Mouse (Mus musculus): Measurements from ENCODE around the gene Brpf3. TPM values are rescaled to one million over a fixed set of nuclear protein-coding genes. Genes with fewer than 3 reads are reported as not detected.

Brpf3 gene
- polyA plus RNA-seq, 1 experiment from 2014 or later = 44.4 TPM

DNA sequence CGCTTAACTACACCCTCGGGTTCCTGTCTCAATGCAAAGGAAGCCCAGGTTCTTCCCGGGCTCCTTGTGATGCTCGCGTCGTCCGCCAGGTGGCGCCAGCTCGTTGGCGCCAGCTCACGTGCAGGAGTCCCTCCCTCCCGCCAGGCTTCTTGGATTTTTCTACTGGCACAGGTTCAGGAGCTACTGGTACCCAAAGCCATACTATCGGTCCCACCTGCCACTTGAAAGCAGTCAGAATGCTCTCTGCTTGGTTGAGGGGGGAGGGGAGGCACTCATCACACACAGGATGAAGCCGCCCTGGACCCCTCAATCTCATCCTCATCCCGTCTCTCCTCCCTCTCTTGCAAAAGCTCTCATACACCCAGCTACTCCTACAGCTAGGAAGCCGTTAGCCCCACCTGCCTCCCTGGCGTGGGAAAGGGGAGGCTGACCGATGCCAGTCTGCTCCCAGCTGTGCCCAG, 79.1 kb downstream of the Brpf3 start:
- Histone ChIP-seq H3K9me3 (ENCODE audit: control insufficient read depth) (no peaks in the 10 kb centered on the region), H3K4me1 (replicated peaks; ENCODE audit: control insufficient read depth, insufficient read depth, low read length) (no peaks in the 10 kb centered on the region), H3K36me3 (ENCODE audit: control insufficient read depth, insufficient read depth) (no peaks in the 10 kb centered on the region), H3K27me3 (replicated peaks; ENCODE audit: control insufficient read depth, insufficient read depth, low read length) (no peaks in the 10 kb centered on the region), H3K4me3 (ENCODE audit: low read depth, low read length) (no peak overlapping the region), H3K9ac (ENCODE audit: low read depth, low read length) (no peak overlapping the region), H3K4me2 (replicated peaks; ENCODE audit: low read depth) (no peak overlapping the region), H3K27ac (ENCODE audit: low read depth, low read length) (no peak overlapping the region)
- TF ChIP-seq CTCF (IDR thresholded peaks at IDR 0.05; ENCODE audit: low read depth) = peak; percentile 96
- WGBS = 7% methylated on average over 18 of the region's 18 CpGs
- ATAC-seq = 0 out of 2 replicates have a peak, but pooled peaks have one; percentile 2

DNA sequence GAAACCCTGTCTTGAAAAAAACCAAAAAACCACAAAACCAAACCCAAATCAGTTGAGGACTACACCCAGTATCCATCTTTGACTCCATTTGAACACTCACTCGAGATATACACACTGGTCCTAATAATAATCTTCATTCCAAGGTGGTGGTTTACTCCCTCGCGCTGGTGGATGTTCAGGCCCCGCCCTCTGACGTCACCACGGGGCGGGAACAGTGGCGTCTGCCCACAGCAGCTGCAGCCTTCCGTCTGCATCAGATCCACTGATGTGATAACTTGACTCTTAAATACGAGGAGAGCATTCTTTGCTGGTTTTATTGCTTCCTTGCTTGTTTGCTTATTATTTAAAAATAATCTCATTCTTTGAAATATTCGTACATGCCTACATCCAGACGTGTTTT, 81.4 kb downstream of the Brpf3 start:
- no peak; the same call in 1 of the 2 replicates for ATAC-seq
- H3K36me3 ChIP-seq (ENCODE audit: control insufficient read depth, insufficient read depth) = no peaks in the 10 kb centered on the region
- H3K27ac ChIP-seq (ENCODE audit: low read depth, low read length) = no peak overlapping the region
- H3K9me3 ChIP-seq (ENCODE audit: control insufficient read depth) = no peaks in the 10 kb centered on the region
- no peaks in the 10 kb centered on the region for H3K4me1 ChIP-seq (replicated peaks; ENCODE audit: control insufficient read depth, insufficient read depth, low read length)
- peak overlapping the region; percentile 30; the same call in 1 of the 2 replicates for H3K4me2 ChIP-seq (replicated peaks; ENCODE audit: low read depth)
- WGBS = 2% methylated on average over 12 of the region's 12 CpGs
- no peak for TF ChIP-seq CTCF (IDR thresholded peaks at IDR 0.05; ENCODE audit: low read depth)
- no peaks in the 10 kb centered on the region for H3K27me3 ChIP-seq (replicated peaks; ENCODE audit: control insufficient read depth, insufficient read depth, low read length)
- no peak overlapping the region for H3K9ac ChIP-seq (ENCODE audit: low read depth, low read length)
- H3K4me3 ChIP-seq (ENCODE audit: low read depth, low read length) = no peak overlapping the region

DNA sequence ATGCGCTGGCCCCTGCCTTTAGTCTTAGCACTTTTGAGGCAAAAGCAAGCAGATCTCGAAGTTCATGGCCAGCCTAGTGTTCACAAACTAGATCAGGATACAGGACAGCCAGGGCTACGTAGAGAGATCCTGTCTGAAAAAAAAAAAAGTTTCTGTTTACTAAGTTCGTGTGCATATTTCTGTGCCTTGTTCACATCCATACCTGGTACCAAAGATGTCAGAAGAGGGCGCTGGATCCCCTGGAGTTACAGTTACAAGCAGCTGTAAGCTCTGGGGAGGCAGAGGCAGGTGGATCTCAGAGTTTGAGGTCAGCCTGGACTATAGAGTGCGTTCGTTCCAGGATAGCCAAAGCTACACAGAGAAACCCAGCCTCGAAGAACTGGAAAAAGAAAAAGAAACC, 81.9 kb downstream of the Brpf3 start:
- peak; percentile 53 for TF ChIP-seq CTCF (IDR thresholded peaks at IDR 0.05; ENCODE audit: low read depth)
- H3K4me2 ChIP-seq (replicated peaks; ENCODE audit: low read depth) = no peak overlapping the region
- H3K36me3 ChIP-seq (ENCODE audit: control insufficient read depth, insufficient read depth) = no peaks in the 10 kb centered on the region
- H3K4me1 ChIP-seq (replicated peaks; ENCODE audit: control insufficient read depth, insufficient read depth, low read length) = no peaks in the 10 kb centered on the region
- ATAC-seq = no peak
- no peak overlapping the region for H3K27ac ChIP-seq (ENCODE audit: low read depth, low read length)
- 54% methylated on average over 8 of the region's 8 CpGs for WGBS
- no peaks in the 10 kb centered on the region for H3K27me3 ChIP-seq (replicated peaks; ENCODE audit: control insufficient read depth, insufficient read depth, low read length)
- no peak overlapping the region for H3K4me3 ChIP-seq (ENCODE audit: low read depth, low read length)
- no peaks in the 10 kb centered on the region for H3K9me3 ChIP-seq (ENCODE audit: control insufficient read depth)
- no peak overlapping the region for H3K9ac ChIP-seq (ENCODE audit: low read depth, low read length)

DNA sequence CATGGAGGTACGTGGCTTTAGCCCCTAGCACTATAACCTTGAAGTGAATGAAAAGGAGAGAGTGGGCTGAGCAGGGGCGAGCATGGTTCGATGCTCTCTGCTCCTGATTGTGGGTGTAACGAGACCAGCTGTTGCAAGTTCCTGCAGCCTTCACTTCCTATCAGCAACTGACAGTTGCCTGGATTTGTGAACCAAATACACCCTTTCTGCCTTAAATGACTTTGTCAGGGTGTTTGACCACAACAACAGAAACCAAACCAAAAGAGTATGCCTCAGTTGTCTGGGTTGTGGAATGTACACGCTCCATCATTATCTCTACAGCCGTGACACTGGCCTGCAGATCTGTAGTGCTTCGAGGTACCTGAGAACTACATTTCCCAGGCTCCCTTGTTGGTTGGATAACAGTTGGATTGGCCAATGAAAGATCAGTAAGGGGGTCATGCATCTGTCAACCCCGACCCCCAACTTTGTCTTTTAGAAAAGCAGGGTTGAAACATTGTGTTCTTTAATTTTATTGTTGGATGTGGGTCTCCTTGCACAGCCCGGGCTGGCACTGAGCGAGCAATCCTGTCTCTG, 83.1 kb downstream of the Brpf3 start:
- Histone ChIP-seq H3K36me3 (ENCODE audit: control insufficient read depth, insufficient read depth) (no peaks in the 10 kb centered on the region), H3K4me1 (replicated peaks; ENCODE audit: control insufficient read depth, insufficient read depth, low read length) (no peaks in the 10 kb centered on the region), H3K4me3 (ENCODE audit: low read depth, low read length) (no peak overlapping the region), H3K27ac (ENCODE audit: low read depth, low read length) (no peak overlapping the region), H3K9ac (ENCODE audit: low read depth, low read length) (no peak overlapping the region), H3K4me2 (replicated peaks; ENCODE audit: low read depth) (no peak overlapping the region), H3K27me3 (replicated peaks; ENCODE audit: control insufficient read depth, insufficient read depth, low read length) (no peaks in the 10 kb centered on the region), H3K9me3 (ENCODE audit: control insufficient read depth) (no peaks in the 10 kb centered on the region)
- no peak for ATAC-seq
- WGBS = 71% methylated on average over 10 of the region's 10 CpGs
- TF ChIP-seq CTCF (IDR thresholded peaks at IDR 0.05; ENCODE audit: low read depth) = no peak

DNA sequence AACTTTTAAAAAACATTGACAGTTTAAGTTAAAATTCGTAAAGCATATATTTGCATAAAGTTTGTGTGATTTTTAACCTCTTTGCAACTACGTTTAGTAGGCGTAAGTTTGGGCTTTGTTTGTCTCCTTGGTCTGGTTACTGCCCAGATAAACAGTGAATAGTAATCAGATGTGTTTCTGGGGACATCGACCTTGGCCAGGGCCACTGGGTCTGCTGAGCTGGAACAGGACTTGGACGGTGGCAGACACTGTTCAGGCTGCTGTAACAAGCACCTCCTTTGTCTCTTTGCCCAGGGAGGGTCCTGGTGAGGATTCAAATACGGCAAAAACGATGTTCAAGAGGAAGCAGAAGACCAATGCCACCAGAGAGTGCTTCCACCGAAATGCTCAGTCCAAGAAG, 84.3 kb downstream of the Brpf3 start:
- WGBS = 84% methylated on average over 8 of the region's 8 CpGs
- no peaks in the 10 kb centered on the region for H3K36me3 ChIP-seq (ENCODE audit: control insufficient read depth, insufficient read depth)
- no peak overlapping the region for H3K4me2 ChIP-seq (replicated peaks; ENCODE audit: low read depth)
- H3K9ac ChIP-seq (ENCODE audit: low read depth, low read length) = no peak overlapping the region
- no peaks in the 10 kb centered on the region for H3K27me3 ChIP-seq (replicated peaks; ENCODE audit: control insufficient read depth, insufficient read depth, low read length)
- TF ChIP-seq CTCF (IDR thresholded peaks at IDR 0.05; ENCODE audit: low read depth) = no peak
- no peak overlapping the region for H3K4me3 ChIP-seq (ENCODE audit: low read depth, low read length)
- ATAC-seq = no peak
- no peaks in the 10 kb centered on the region for H3K9me3 ChIP-seq (ENCODE audit: control insufficient read depth)
- H3K27ac ChIP-seq (ENCODE audit: low read depth, low read length) = no peak overlapping the region
- H3K4me1 ChIP-seq (replicated peaks; ENCODE audit: control insufficient read depth, insufficient read depth, low read length) = no peaks in the 10 kb centered on the region

DNA sequence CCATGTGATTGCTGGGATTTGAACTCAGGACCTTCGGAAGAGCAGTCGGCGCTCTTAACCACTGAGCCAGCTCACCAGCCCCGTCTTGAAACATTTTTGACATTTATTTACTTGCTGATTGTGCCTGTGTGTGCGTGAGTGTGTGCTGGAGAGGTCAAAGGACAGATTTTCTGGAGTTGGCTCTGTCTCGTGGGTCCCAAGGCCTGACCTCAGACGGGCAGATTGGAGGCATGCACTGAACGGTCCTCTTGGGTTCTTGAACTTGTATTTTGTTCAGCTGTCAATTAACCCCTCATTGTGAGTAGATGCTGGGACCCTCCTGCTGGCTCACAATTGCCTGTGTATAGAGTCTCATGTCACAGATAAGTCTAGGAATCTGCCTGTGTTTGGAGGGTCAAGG, 85.4 kb downstream of the Brpf3 start:
- no peaks in the 10 kb centered on the region for H3K9me3 ChIP-seq (ENCODE audit: control insufficient read depth)
- 75% methylated on average over 8 of the region's 8 CpGs for WGBS
- no peak for ATAC-seq
- H3K4me1 ChIP-seq (replicated peaks; ENCODE audit: control insufficient read depth, insufficient read depth, low read length) = no peaks in the 10 kb centered on the region
- no peak overlapping the region for H3K27ac ChIP-seq (ENCODE audit: low read depth, low read length)
- H3K4me2 ChIP-seq (replicated peaks; ENCODE audit: low read depth) = no peak overlapping the region
- H3K9ac ChIP-seq (ENCODE audit: low read depth, low read length) = no peak overlapping the region
- no peaks in the 10 kb centered on the region for H3K36me3 ChIP-seq (ENCODE audit: control insufficient read depth, insufficient read depth)
- no peak overlapping the region for H3K4me3 ChIP-seq (ENCODE audit: low read depth, low read length)
- H3K27me3 ChIP-seq (replicated peaks; ENCODE audit: control insufficient read depth, insufficient read depth, low read length) = no peaks in the 10 kb centered on the region
- no peak for TF ChIP-seq CTCF (IDR thresholded peaks at IDR 0.05; ENCODE audit: low read depth)

Other genes with a start within 250 kb of the Brpf3 start
- gene Clps, start 240.3 kb upstream of the Brpf3 start, polyA plus RNA-seq (2015; fragmentation: Nextera tagmentation; extraction: Ambion mirVana) = 104 and 125 TPM in 2 replicates
- 0.90 and 1.3 TPM in 2 replicates for gene Lhfpl5, start 225.4 kb upstream of the Brpf3 start, polyA plus RNA-seq (2015; fragmentation: Nextera tagmentation; extraction: Ambion mirVana)
- 55.2 and 70.3 TPM in 2 replicates for gene Srpk1, start 178.4 kb upstream of the Brpf3 start, polyA plus RNA-seq (2015; fragmentation: Nextera tagmentation; extraction: Ambion mirVana)
- gene Slc26a8, start 110.9 kb upstream of the Brpf3 start, polyA plus RNA-seq (2015; fragmentation: Nextera tagmentation; extraction: Ambion mirVana) = 0.17 and 0.40 TPM in 2 replicates
- 23.6 and 24.6 TPM in 2 replicates for gene Mapk14, start 109.8 kb upstream of the Brpf3 start, polyA plus RNA-seq (2015; fragmentation: Nextera tagmentation; extraction: Ambion mirVana)
- gene AC170998.1, start 75.0 kb upstream of the Brpf3 start, polyA plus RNA-seq (2015; fragmentation: Nextera tagmentation; extraction: Ambion mirVana) = 1.2 and 1.5 TPM in 2 replicates
- gene Mapk13, start 31.8 kb upstream of the Brpf3 start, polyA plus RNA-seq (2015; fragmentation: Nextera tagmentation; extraction: Ambion mirVana) = 204 and 222 TPM in 2 replicates
- 0.12 and 0.20 TPM in 2 replicates for gene Pnpla1, start 57.3 kb downstream of the Brpf3 start, polyA plus RNA-seq (2015; fragmentation: Nextera tagmentation; extraction: Ambion mirVana)
- 2.9 and 3.5 TPM in 2 replicates for gene 4930539E08Rik, start 114.2 kb downstream of the Brpf3 start, polyA plus RNA-seq (2015; fragmentation: Nextera tagmentation; extraction: Ambion mirVana)
- gene Pxt1, start 142.8 kb downstream of the Brpf3 start, polyA plus RNA-seq (2015; fragmentation: Nextera tagmentation; extraction: Ambion mirVana) = not detected in 2 replicates
- 25.6 and 27.0 TPM in 2 replicates for gene Kctd20, start 150.9 kb downstream of the Brpf3 start, polyA plus RNA-seq (2015; fragmentation: Nextera tagmentation; extraction: Ambion mirVana)
- 51.5 and 59.5 TPM in 2 replicates for gene Stk38, start 206.9 kb downstream of the Brpf3 start, polyA plus RNA-seq (2015; fragmentation: Nextera tagmentation; extraction: Ambion mirVana)
- 257 TPM in 2 replicates for gene Srsf3, start 231.5 kb downstream of the Brpf3 start, polyA plus RNA-seq (2015; fragmentation: Nextera tagmentation; extraction: Ambion mirVana)

Data from intestine, postnatal 0 days (tissue).